Mouse (Mus musculus) ES-Bruce4 (cell line): Measurements from ENCODE around the gene Coro1b.

Experiments
- CTCF ChIP-seq: IDR thresholded peaks from one replicate; pipeline ENCODE4 v1.8.1; 2011; ENCODE audit warnings: low read depth, low read length
- EP300 ChIP-seq: IDR thresholded peaks from 2 replicates; pipeline ENCODE4 v1.6.1; 2011; ENCODE audit warnings: low read depth, low read length; ENCODE audit not compliant: insufficient read depth

- no peak for TF ChIP-seq EP300
- no peak for TF ChIP-seq CTCF
Observed at GRCm38 (mm10) chr19:4169810-4170209, 21.4 kb downstream of the Coro1b start.
